Mouse (Mus musculus): ENCODE data around the gene 2200002D01Rik.

2200002D01Rik gene

DNA sequence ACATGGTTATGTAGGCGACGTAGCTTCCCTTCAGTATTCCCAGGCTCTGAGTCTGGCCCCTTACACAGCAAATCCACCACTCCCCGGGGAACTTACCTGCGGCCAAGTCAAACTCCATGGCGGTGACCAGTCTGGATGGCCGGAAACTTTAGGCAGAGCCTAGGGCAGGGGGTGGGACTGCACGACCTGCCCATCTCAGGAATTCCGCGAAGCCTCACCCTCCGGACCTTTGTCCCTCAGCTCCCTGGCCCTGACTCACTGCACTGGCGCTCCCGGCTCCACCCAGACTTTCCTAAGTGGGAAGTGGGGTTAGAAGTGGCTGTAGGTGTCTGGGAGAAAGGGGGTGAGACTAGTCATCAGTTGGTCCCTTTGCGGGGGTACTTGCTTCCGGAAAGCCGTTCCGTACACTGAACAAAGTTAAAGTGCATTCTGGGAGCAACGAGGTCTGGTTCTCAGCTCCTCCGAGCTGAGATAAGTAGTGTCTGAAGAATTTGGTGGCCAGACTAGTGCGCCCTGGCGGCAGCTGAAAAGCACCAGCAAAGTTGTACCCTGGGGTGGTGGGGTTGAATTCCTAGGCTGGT, at the start of gene 2200002D01Rik:
Gene 2200002D01Rik, minus strand, starts transcription at position 206 of the 581 bp plus-strand sequence.
- peak; percentile 63 for DNase-seq

DNA sequence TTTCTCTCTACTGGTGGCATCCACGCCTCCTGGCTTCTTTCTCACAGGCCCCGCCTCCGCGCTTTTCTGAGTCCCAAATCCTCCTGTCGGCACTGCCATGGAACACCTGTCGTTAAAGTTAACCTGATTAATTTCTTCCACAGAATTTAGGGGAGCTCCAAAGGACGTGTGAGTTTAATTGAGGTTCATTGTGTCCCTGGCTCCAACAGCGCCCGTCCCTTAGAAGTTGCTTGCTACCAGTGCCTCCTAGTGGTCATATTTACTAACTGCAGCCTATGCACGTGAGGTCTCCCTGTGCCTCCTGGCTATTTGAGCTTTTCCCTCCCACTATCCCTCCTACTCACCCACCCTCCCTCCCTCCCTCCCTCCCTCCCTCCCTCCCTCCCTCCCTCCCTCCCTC, 48.7 kb upstream of the 2200002D01Rik start:
- DNase-seq = peak; percentile 86

- no peak for DNase-seq
Observed at GRCm38 (mm10) chr7:29295861-29296647, 47.8 kb upstream of the 2200002D01Rik start.

DNA sequence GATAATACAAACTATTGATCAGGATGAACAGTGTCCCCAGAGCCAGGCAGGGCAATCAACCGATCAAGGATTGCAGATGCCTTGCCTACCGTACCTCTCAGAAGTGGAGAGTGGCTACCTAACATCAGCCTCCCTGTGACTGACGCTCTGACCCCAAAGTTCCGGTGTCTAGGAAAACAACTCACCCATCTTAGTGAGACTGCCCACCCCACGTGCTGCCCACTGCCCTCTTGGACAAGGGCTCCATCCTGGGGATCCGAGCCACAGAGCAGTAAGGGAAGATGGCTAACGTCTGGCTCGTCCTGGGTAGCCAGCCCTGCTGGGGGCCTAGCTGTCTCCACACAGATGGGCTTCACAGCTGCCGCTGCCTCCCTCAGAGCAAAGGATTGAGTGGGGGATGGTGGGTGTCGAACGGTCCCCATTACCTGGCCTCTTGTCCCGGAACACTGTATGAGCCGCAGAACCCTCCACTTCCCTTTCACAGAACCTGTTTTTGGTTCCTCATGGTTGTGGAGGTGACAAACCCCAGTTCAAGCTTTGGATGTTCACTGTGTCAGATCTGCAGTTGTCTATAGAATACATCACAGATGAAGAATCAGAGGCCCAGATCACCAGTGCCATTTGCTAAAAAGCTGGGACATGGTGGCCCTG, 46.0 kb upstream of the 2200002D01Rik start:
- DNase-seq = no peak

DNA sequence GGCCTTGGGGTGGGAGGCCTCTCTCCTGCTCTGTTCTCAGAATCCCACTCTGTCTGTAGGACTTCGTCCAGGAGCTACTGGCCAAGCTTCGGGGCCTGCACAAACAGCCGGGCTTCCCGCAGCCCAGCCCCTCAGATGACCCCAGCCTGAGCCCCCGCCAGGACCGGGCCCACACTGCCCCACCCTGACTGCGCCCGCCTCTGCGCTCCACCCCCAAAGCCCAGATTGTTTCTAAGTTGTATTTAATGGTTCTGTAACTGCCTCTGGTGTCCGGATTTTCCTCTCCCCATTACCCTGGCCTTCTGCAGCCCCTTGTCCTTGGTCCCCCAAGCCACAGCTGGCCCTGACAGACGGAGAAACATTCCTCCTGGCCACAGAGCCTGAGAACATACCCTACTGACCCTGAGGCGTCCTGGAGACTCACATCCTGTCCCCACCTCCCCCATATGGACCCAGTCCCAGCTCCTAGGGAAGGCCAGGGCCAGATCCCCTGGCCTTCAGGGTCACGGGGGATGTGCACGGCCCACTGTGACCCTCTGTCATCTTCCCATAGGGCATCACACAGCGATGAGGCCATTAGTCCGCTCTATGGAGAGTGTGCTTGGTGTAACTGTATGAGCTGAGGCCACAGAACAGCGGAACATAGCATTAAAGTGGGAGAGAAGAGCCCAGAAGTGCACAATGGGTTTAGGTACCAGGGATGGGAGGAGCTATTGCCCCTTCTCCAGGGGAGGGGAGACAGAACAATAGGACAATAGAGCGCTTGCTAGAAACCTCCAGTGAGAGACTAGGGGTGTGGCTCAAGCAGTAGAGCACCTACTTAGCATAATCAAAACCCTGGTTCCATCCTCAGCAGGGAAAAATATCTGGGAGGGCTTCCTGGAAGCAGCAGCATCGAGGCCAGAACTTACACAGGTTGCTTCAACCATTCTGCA, 45.1 kb upstream of the 2200002D01Rik start:
- DNase-seq = peak; percentile 56

DNA sequence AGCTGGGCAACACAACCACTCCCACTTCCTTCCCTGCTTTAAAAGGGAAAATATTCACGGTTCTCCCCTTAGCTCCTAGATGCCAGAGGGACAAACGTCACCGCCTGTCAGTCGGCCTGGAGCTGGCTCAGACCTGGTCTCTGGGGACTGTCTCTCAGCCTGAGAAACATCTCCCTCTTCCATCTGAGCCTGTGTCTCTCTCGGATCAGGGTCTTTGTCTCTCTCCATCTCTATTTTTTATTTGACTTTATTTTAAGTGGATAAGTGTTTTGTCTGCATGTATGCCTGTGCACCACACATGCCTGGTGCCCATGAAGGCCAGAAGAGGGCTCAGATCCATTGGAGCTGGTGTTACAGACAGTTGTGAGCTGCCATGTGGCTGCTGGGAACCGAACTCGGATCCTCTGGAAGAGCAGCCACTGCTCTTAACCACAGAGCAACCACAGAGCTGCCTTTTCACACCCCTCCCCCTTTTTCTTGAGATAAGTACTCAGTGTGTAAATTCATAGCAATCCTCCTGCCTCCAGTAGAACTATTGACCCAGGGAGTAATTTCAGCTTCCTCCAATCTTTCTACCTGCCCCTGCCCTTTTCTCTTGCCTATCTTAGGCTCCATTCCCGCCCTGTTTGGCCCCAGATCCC, 44.3 kb upstream of the 2200002D01Rik start:
- DNase-seq = peak; percentile 62

GRCm38 (mm10) chr7:29291616-29292457, 43.6 kb upstream of the 2200002D01Rik start:
- peak; percentile 74 for DNase-seq

- DNase-seq = no peak
Observed at GRCm38 (mm10) chr7:29290691-29291485, 42.6 kb upstream of the 2200002D01Rik start.

- no peak for DNase-seq
Observed at GRCm38 (mm10) chr7:29289856-29290255, 41.6 kb upstream of the 2200002D01Rik start.

GRCm38 (mm10) chr7:29288942-29289638, 40.8 kb upstream of the 2200002D01Rik start, which contains the start of gene Ppp1r14a:
Ppp1r14a (plus strand) TSS chr7:29289308.
- DNase-seq = peak; percentile 83

DNA sequence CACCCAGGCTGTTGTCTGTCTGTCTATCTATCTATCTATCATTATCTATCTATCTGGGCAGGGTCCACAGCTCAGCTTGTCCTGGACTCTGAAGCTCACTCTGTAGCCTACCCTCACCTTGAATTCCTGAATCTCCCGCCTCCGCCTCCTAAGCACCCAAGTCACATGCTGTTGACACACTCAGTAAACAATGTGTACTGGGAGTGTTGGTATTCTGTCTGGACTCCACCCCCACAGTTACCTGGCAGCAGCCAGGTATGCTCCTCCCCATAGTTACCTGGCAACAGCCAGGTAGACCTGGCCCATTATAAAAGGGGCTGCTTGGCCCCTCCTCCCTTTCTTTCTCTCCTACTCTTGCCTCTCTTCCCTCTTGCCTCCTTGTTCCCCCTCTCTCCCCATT, 39.8 kb upstream of the 2200002D01Rik start:
- DNase-seq = no peak

- DNase-seq = no peak
Observed at GRCm38 (mm10) chr7:29287481-29287880, 39.2 kb upstream of the 2200002D01Rik start.

GRCm38 (mm10) chr7:29284523-29284922, 36.3 kb upstream of the 2200002D01Rik start:
- DNase-seq = no peak

DNA sequence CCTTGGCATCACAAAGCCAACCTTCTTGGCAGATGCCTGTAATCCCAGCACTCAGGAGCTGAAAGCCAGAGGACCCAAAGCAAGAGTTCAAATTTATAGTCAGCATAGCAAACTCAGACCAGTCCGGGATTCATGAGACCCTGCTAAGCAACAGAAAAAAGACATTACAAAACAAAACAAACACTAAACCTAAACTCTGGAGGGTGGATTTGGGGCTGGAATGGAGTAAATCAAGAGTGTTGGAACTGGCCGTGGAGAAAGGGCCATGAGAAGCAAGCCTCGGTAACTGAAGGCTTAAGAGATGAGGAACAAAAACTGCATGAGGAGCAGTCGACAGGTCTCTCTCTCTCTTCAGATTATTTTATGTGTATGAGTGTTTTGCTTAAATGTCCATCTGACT, 35.6 kb upstream of the 2200002D01Rik start:
- no peak for DNase-seq

DNA sequence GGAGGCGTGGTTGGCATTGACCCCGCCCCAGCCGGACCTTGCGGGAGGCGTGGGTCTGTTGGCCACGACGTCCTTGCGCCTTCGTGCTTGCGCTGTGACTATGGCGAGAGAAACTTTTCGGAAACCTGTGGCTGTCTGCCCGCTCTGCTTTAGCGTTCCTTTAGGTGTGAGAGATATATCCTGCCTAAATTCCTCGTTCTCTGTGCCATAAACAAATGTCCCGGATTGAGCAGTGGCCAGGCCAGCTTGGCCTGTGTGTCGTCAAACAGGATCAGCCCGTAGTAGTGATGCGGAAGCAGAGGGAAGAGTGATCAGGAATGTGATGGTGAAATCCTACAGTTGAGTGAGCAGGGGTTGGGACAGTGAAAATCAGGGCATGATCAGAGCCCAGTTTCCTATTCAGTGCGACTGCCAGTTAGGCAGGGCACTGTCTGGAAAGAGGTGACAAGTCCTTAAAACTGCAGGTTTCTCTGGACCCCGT, 33.8 kb upstream of the 2200002D01Rik start:
- no peak for DNase-seq

GRCm38 (mm10) chr7:29281201-29282073, 33.2 kb upstream of the 2200002D01Rik start, which contains the start of gene Spint2:
Spint2 (minus strand) TSS chr7:29281912.
- peak; percentile 71 for DNase-seq

GRCm38 (mm10) chr7:29280801-29281200, 32.5 kb upstream of the 2200002D01Rik start:
- DNase-seq = no peak

GRCm38 (mm10) chr7:29279924-29280323, 31.7 kb upstream of the 2200002D01Rik start:
- DNase-seq = no peak
